Mouse (Mus musculus) heart, embryonic 15.5 days (tissue): ENCODE data around the gene Efl1. TPM values are rescaled to one million over a fixed set of nuclear protein-coding genes. Genes with fewer than 3 reads are reported as not detected.

Source experiments
- ATAC-seq: fragments of 200-750 bp; cut with Nextera tagmentation; replicated peaks from 2 replicates; pipeline ENCODE4 v1.8.0; 2017; ENCODE audit warnings: low read depth, moderate TSS enrichment; ENCODE audit not compliant: insufficient number of reproducible peaks, insufficient read depth, low FRiP score
- H3K27ac ChIP-seq: fragments of 300-500 bp; sonication (generic); 2 replicates; pipeline ENCODE4 v1.5.1; 2015; ENCODE audit warnings: mild to moderate bottlenecking, inconsistent platforms
- H3K27me3 ChIP-seq: fragments of 300-500 bp; sonication (generic); 2 replicates; pipeline ENCODE4 v1.6.1; 2015; ENCODE audit warnings: inconsistent platforms
- H3K36me3 ChIP-seq: fragments of 300-500 bp; sonication (generic); 2 replicates; pipeline ENCODE4 v1.6.1; 2015; ENCODE audit warnings: mild to moderate bottlenecking, inconsistent platforms
- H3K4me1 ChIP-seq: fragments of 300-500 bp; sonication (generic); replicated peaks from 2 replicates; pipeline ENCODE4 v1.6.1; 2015; ENCODE audit warnings: inconsistent platforms
- H3K4me2 ChIP-seq: fragments of 300-500 bp; sonication (generic); 2 replicates; pipeline ENCODE4 v1.6.1; 2015; ENCODE audit warnings: inconsistent platforms, mild to moderate bottlenecking, moderate library complexity
- H3K4me3 ChIP-seq: fragments of 300-500 bp; sonication (generic); 2 replicates; pipeline ENCODE4 v1.5.1; 2015; ENCODE audit warnings: mild to moderate bottlenecking, inconsistent platforms
- H3K9ac ChIP-seq: fragments of 300-500 bp; sonication (generic); 2 replicates; pipeline ENCODE4 v1.6.1; 2015; ENCODE audit warnings: mild to moderate bottlenecking, inconsistent platforms
- H3K9me3 ChIP-seq: fragments of 300-500 bp; sonication (generic); replicated peaks from 2 replicates; pipeline ENCODE4 v1.6.1; 2016; ENCODE audit warnings: inconsistent platforms
- WGBS: fragments of 180-500 bp; shearing (Covaris S2); methylation state at CpG from one replicate; pipeline ENCODE4 v1.1.7; 2015; ENCODE audit warnings: mixed read lengths; 5-methylcytosine and 5-hydroxymethylcytosine counted together
- polyA plus RNA-seq: library from polyadenylated mRNA; unstranded; fragments of >200 nt; fragmentation: Nextera tagmentation; extraction: Ambion mirVana; gene quantifications from 2 replicates; pipeline ENCODE4 v1.2.1, GENCODE M21; 2015

The Efl1 gene
- polyA plus RNA-seq, 1 experiment from 2014 or later: 11.3 TPM

DNA sequence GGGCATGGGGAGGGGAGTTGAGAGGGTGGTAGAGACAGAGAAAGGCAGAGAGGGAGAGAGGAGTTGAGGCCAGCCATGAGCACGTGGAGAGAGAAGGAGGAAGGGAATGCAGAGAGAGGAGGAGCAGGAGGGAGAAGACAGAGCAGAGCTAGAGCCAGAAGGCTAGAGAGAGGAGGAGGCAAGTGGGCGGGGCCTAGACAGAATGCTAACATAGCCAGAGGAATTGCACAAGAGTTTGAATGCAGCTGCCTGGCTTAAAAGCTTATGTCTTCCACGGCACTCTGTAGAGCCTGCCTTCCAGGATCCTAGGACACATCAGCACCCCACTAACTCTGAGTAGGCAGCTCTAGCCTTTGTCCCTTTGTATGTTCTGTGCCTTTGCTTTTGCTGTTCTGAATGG is 40.3 kb downstream of the Efl1 start:
- no peak for ATAC-seq

GRCm38 (mm10) chr7:82691021-82691738 is 42.8 kb downstream of the Efl1 start:
- Histone ChIP-seq H3K9me3 (no peaks in the 10 kb centered on the region), H3K27ac (no peak overlapping the region)
- WGBS: 64% methylated on average over 6 of the region's 6 CpGs

More for the DNA sequence above, 40.3 kb downstream of the Efl1 start:
- H3K4me2 ChIP-seq: no peak overlapping the region
- peaks cover 5% of the 10 kb centered on the region; the same call in 1 of the 2 replicates for H3K4me1 ChIP-seq
- H3K9ac ChIP-seq: no peak overlapping the region
- no peaks in the 10 kb centered on the region for H3K27me3 ChIP-seq
- 46% methylated on average over 3 of the region's 3 CpGs for WGBS
- peaks cover 21% of the 10 kb centered on the region for H3K36me3 ChIP-seq
- no peaks in the 10 kb centered on the region for H3K9me3 ChIP-seq
- H3K4me3 ChIP-seq: no peak overlapping the region
- H3K27ac ChIP-seq: no peak overlapping the region

GRCm38 (mm10) chr7:82697668-82698067 is 49.3 kb downstream of the Efl1 start:
- Histone ChIP-seq H3K4me2 (no peak overlapping the region), H3K9me3 (no peaks in the 10 kb centered on the region), H3K9ac (no peak overlapping the region), H3K36me3 (peaks cover 40% of the 10 kb centered on the region), H3K4me3 (no peak overlapping the region), H3K27me3 (no peaks in the 10 kb centered on the region), H3K4me1 (no peaks in the 10 kb centered on the region), H3K27ac (no peak overlapping the region)
- no peak for ATAC-seq
- 77% methylated on average over 8 of the region's 8 CpGs for WGBS

More at GRCm38 (mm10) chr7:82691021-82691738, 42.8 kb downstream of the Efl1 start:
- Histone ChIP-seq H3K9ac (no peak overlapping the region), H3K36me3 (peaks cover 28% of the 10 kb centered on the region), H3K4me3 (no peak overlapping the region), H3K4me1 (peaks cover 5% of the 10 kb centered on the region; the same call in 1 of the 2 replicates), H3K4me2 (no peak overlapping the region), H3K27me3 (no peaks in the 10 kb centered on the region)
- no peak for ATAC-seq

- Histone ChIP-seq H3K9me3 (no peaks in the 10 kb centered on the region), H3K36me3 (peaks cover 27% of the 10 kb centered on the region), H3K9ac (no peak overlapping the region), H3K27ac (no peak overlapping the region), H3K4me2 (no peak overlapping the region), H3K27me3 (no peaks in the 10 kb centered on the region), H3K4me1 (no peaks in the 10 kb centered on the region), H3K4me3 (no peak overlapping the region)
- no peak for ATAC-seq
- WGBS: 87% methylated on average over 3 of the region's 3 CpGs
These were observed 50.6 kb downstream of the Efl1 start for GRCm38 (mm10) chr7:82698968-82699367.

GRCm38 (mm10) chr7:82702384-82703343 is 54.2 kb downstream of the Efl1 start:
- H3K27me3 ChIP-seq: no peaks in the 10 kb centered on the region
- ATAC-seq: no peak
- no peak overlapping the region for H3K9ac ChIP-seq
- WGBS: 83% methylated on average over 5 of the region's 5 CpGs
- H3K27ac ChIP-seq: no peak overlapping the region
- H3K4me1 ChIP-seq: no peaks in the 10 kb centered on the region
- H3K9me3 ChIP-seq: no peaks in the 10 kb centered on the region
- H3K4me2 ChIP-seq: no peak overlapping the region
- no peak overlapping the region for H3K4me3 ChIP-seq
- H3K36me3 ChIP-seq: peaks cover 12% of the 10 kb centered on the region; the same call in 1 of the 2 replicates

DNA sequence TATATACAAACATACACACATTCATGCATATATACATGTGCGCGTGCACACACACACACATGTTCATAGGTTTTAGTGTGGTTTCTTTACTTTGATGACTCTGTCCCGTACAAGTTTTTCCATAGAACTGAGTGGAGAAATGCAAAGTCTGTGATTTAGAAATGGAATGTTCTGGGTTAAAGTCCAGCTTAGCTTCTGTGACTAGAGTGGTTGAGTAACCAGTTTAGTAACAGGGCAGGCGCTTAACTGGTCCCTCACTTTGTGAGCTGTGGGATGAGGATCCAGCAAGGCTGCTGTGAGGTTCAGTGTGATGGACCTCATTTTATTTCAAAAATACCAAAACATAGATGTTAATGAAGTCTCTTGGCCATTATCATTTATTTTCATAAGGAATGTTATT is 60.8 kb downstream of the Efl1 start:
- H3K4me2 ChIP-seq: no peak overlapping the region
- no peaks in the 10 kb centered on the region for H3K36me3 ChIP-seq
- H3K9me3 ChIP-seq: no peaks in the 10 kb centered on the region
- H3K9ac ChIP-seq: no peak overlapping the region
- H3K27me3 ChIP-seq: no peaks in the 10 kb centered on the region
- H3K27ac ChIP-seq: no peak overlapping the region
- no peak for ATAC-seq
- H3K4me1 ChIP-seq: no peaks in the 10 kb centered on the region
- H3K4me3 ChIP-seq: no peak overlapping the region
- WGBS: 95% methylated on average over 4 of the region's 4 CpGs

- Histone ChIP-seq H3K9ac (no peak overlapping the region), H3K27ac (no peak overlapping the region), H3K27me3 (no peaks in the 10 kb centered on the region), H3K36me3 (no peaks in the 10 kb centered on the region), H3K4me2 (no peak overlapping the region), H3K4me1 (peaks cover 6% of the 10 kb centered on the region), H3K9me3 (no peaks in the 10 kb centered on the region), H3K4me3 (no peak overlapping the region)
- ATAC-seq: 0 out of 2 replicates have a peak, but pooled peaks have one; percentile 72
- WGBS: 41% methylated on average over 7 of the region's 7 CpGs
These were observed 66.9 kb downstream of the Efl1 start for GRCm38 (mm10) chr7:82715210-82715911.

- no peak for ATAC-seq
- peaks cover 13% of the 10 kb centered on the region for H3K4me1 ChIP-seq
- no peaks in the 10 kb centered on the region for H3K27me3 ChIP-seq
- WGBS: 54% methylated on average over 8 of the region's 8 CpGs
- no peak overlapping the region for H3K27ac ChIP-seq
- H3K9me3 ChIP-seq: no peaks in the 10 kb centered on the region
- no peaks in the 10 kb centered on the region for H3K36me3 ChIP-seq
- H3K9ac ChIP-seq: no peak overlapping the region
- no peak overlapping the region for H3K4me3 ChIP-seq
- no peak overlapping the region for H3K4me2 ChIP-seq
These were observed 67.6 kb downstream of the Efl1 start for GRCm38 (mm10) chr7:82715912-82716601.

DNA sequence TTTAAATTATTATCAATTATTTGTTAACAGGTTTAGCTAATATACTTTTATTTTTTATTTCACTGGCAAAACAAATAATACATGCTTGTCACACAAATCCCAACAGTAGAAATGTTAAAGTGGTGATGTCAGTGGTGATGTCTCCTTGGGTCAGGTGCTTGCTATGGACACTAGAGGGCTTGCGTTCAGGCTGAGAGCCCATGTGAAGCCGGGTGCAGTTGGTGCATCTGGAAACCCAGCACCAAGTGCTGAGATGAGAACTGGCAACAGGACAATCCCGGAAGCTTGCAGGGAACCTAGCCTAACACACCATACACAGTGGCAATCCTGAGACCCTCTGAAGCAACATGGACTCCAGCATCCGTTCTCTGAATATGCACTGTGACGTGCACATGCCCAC is 70.9 kb downstream of the Efl1 start:
- Histone ChIP-seq H3K27me3 (no peaks in the 10 kb centered on the region), H3K27ac (0 out of 2 replicates have a peak overlapping the region, but pooled peaks have one; percentile 24), H3K4me2 (no peak overlapping the region), H3K9me3 (no peaks in the 10 kb centered on the region), H3K36me3 (no peaks in the 10 kb centered on the region), H3K9ac (no peak overlapping the region), H3K4me3 (no peak overlapping the region), H3K4me1 (peaks cover 25% of the 10 kb centered on the region)
- ATAC-seq: 0 out of 2 replicates have a peak, but pooled peaks have one; percentile 32
- 80% methylated on average over 5 of the region's 5 CpGs for WGBS

- 0 out of 2 replicates have a peak overlapping the region, but pooled peaks have one; percentile 24 for H3K27ac ChIP-seq
- no peaks in the 10 kb centered on the region for H3K36me3 ChIP-seq
- no peaks in the 10 kb centered on the region for H3K27me3 ChIP-seq
- no peak overlapping the region for H3K9ac ChIP-seq
- H3K4me3 ChIP-seq: no peak overlapping the region
- no peak overlapping the region for H3K4me2 ChIP-seq
- no peak for ATAC-seq
- 63% methylated on average over 5 of the region's 5 CpGs for WGBS
- peaks cover 25% of the 10 kb centered on the region for H3K4me1 ChIP-seq
- no peaks in the 10 kb centered on the region for H3K9me3 ChIP-seq
These were observed 71.3 kb downstream of the Efl1 start for GRCm38 (mm10) chr7:82719740-82720139.
